In genomic region chr11:56092891-56093290, GRCm38 (mm10) we compare ENCODE assay signal across 24 mouse cellular contexts. TPM values are rescaled to one million over a fixed set of nuclear protein-coding genes. Genes with fewer than 3 reads are reported as not detected.
"Had no signal": no experiment of that assay in that cellular context is flagged by ENCODE, and none has a peak within 500 bp of the region (broad histone marks: within the 10 kb centered on the region; RNA-seq: fewer than 3 reads in every experiment).

No protein-coding gene starts in this region.

- H3K4me1 ChIP-seq: liver, embryonic 15.5 days; lung, embryonic 15.5 days; megakaryocyte, embryonic 14.5 days; midbrain, embryonic 12.5 days; neural tube, embryonic 12.5 days had no signal

- H3K4me2 ChIP-seq: liver, embryonic 15.5 days; lung, embryonic 15.5 days; midbrain, embryonic 12.5 days; neural tube, embryonic 12.5 days had no signal

- H3K4me3 ChIP-seq: liver, embryonic 15.5 days; lung, embryonic 15.5 days; megakaryocyte, embryonic 14.5 days; midbrain, embryonic 12.5 days; neural tube, embryonic 12.5 days had no signal

- ATAC-seq: liver, postnatal 0 days; lung, postnatal 0 days; midbrain, embryonic 16.5 days had no signal

- H3K9me3 ChIP-seq: liver, embryonic 15.5 days; lung, embryonic 15.5 days; megakaryocyte, embryonic 14.5 days; midbrain, embryonic 12.5 days; neural tube, embryonic 12.5 days had no signal

- H3K27ac ChIP-seq: liver, embryonic 15.5 days; lung, embryonic 15.5 days; macrophage; midbrain, embryonic 12.5 days; neural tube, embryonic 12.5 days had no signal

- H3K36me3 ChIP-seq: liver, embryonic 15.5 days; lung, embryonic 15.5 days; midbrain, embryonic 12.5 days; neural tube, embryonic 12.5 days had no signal

- DNase-seq: liver, postnatal 0 days; lung, adult 2 months; lung, postnatal 14 days; lung, postnatal 36 days; midbrain, embryonic 14.5 days; retina, postnatal 1 day; right cerebral cortex, adult 18-20 months; right cerebral cortex, postnatal 25 days; right cerebral cortex, postnatal 4 days; spleen, adult 18-20 months; thymus, adult 18-20 months; thymus, postnatal 14 days; thymus, postnatal 36 days had no signal

- H3K9ac ChIP-seq: liver, embryonic 15.5 days; liver, postnatal 0 days; lung, embryonic 15.5 days; midbrain, embryonic 12.5 days; neural tube, embryonic 12.5 days had no signal

- H3K27me3 ChIP-seq: liver, embryonic 15.5 days; lung, embryonic 15.5 days; megakaryocyte, embryonic 14.5 days; midbrain, embryonic 12.5 days; neural tube, embryonic 12.5 days had no signal

RNA-seq across cellular contexts. Expression of gene Nmur2, which starts 52.1 kb away (rescaled TPM):
- total RNA-seq: megakaryocyte progenitor cell, adult 5-6 weeks; monocyte, adult 5-6 weeks; neutrophil, adult 5-6 weeks had no signal
- polyA plus RNA-seq: liver, embryonic 15.5 days; liver, postnatal 0 days; lung, adult 2 months; lung, postnatal 0 days; macrophage had no signal
